Mouse (Mus musculus): ENCODE measurements around the gene Csnk2b. TPM values are rescaled to one million over a fixed set of nuclear protein-coding genes. Genes with fewer than 3 reads are reported as not detected.

Gene Csnk2b
- polyA plus RNA-seq, 1 experiment, result 257 TPM

GRCm38 (mm10) chr17:35111774-35112173, 10.1 kb downstream of the Csnk2b start:
- TF ChIP-seq CTCF (IDR thresholded peaks at IDR 0.05; ENCODE audit: borderline replicate concordance, extremely low read depth, insufficient read depth, insufficient read length) (no peak), POLR2A (IDR thresholded peaks at IDR 0.05; ENCODE audit: borderline replicate concordance, extremely low read depth, insufficient read depth, insufficient read length, poor library complexity, severe bottlenecking) (no peak)
- DNase-seq (ENCODE audit: low read depth), result no peak

GRCm38 (mm10) chr17:35108097-35108496, 13.8 kb downstream of the Csnk2b start, which contains the start of gene Ly6g5c:
Ly6g5c (plus strand) TSS chr17:35108279.
- TF ChIP-seq CTCF (IDR thresholded peaks at IDR 0.05; ENCODE audit: borderline replicate concordance, extremely low read depth, insufficient read depth, insufficient read length) (no peak), POLR2A (IDR thresholded peaks at IDR 0.05; ENCODE audit: borderline replicate concordance, extremely low read depth, insufficient read depth, insufficient read length, poor library complexity, severe bottlenecking) (no peak)
- DNase-seq (ENCODE audit: low read depth), result no peak

- DNase-seq (ENCODE audit: low read depth), result peak; percentile 48
- TF ChIP-seq CTCF (IDR thresholded peaks at IDR 0.05; ENCODE audit: borderline replicate concordance, extremely low read depth, insufficient read depth, insufficient read length) (no peak; the same call in 1 of the 2 replicates), POLR2A (IDR thresholded peaks at IDR 0.05; ENCODE audit: borderline replicate concordance, extremely low read depth, insufficient read depth, insufficient read length, poor library complexity, severe bottlenecking) (no peak)
These were observed 15.3 kb downstream of the Csnk2b start for GRCm38 (mm10) chr17:35106522-35106921.

GRCm38 (mm10) chr17:35105740-35106389, 16.0 kb downstream of the Csnk2b start:
- TF ChIP-seq POLR2A (IDR thresholded peaks at IDR 0.05; ENCODE audit: borderline replicate concordance, extremely low read depth, insufficient read depth, insufficient read length, poor library complexity, severe bottlenecking), result no peak
- peak; percentile 66 for TF ChIP-seq CTCF (IDR thresholded peaks at IDR 0.05; ENCODE audit: borderline replicate concordance, extremely low read depth, insufficient read depth, insufficient read length)
- peak; percentile 68 for DNase-seq (ENCODE audit: low read depth)

- DNase-seq (ENCODE audit: low read depth), result no peak
- TF ChIP-seq POLR2A (IDR thresholded peaks at IDR 0.05; ENCODE audit: borderline replicate concordance, extremely low read depth, insufficient read depth, insufficient read length, poor library complexity, severe bottlenecking) (no peak), CTCF (IDR thresholded peaks at IDR 0.05; ENCODE audit: borderline replicate concordance, extremely low read depth, insufficient read depth, insufficient read length) (no peak)
These were observed 17.1 kb downstream of the Csnk2b start for GRCm38 (mm10) chr17:35104754-35105153.

GRCm38 (mm10) chr17:35104079-35104478, 17.8 kb downstream of the Csnk2b start:
- TF ChIP-seq POLR2A (IDR thresholded peaks at IDR 0.05; ENCODE audit: borderline replicate concordance, extremely low read depth, insufficient read depth, insufficient read length, poor library complexity, severe bottlenecking) (no peak), CTCF (IDR thresholded peaks at IDR 0.05; ENCODE audit: borderline replicate concordance, extremely low read depth, insufficient read depth, insufficient read length) (no peak)
- no peak for DNase-seq (ENCODE audit: low read depth)

GRCm38 (mm10) chr17:35103221-35103690, 18.6 kb downstream of the Csnk2b start:
- TF ChIP-seq POLR2A (IDR thresholded peaks at IDR 0.05; ENCODE audit: borderline replicate concordance, extremely low read depth, insufficient read depth, insufficient read length, poor library complexity, severe bottlenecking), result no peak
- no peak for TF ChIP-seq CTCF (IDR thresholded peaks at IDR 0.05; ENCODE audit: borderline replicate concordance, extremely low read depth, insufficient read depth, insufficient read length)
- no peak for DNase-seq (ENCODE audit: low read depth)

GRCm38 (mm10) chr17:35102299-35102698, 19.6 kb downstream of the Csnk2b start:
- TF ChIP-seq POLR2A (IDR thresholded peaks at IDR 0.05; ENCODE audit: borderline replicate concordance, extremely low read depth, insufficient read depth, insufficient read length, poor library complexity, severe bottlenecking) (no peak), CTCF (IDR thresholded peaks at IDR 0.05; ENCODE audit: borderline replicate concordance, extremely low read depth, insufficient read depth, insufficient read length) (no peak)

GRCm38 (mm10) chr17:35101161-35101560, 20.7 kb downstream of the Csnk2b start:
- DNase-seq (ENCODE audit: low read depth), result no peak
- TF ChIP-seq POLR2A (IDR thresholded peaks at IDR 0.05; ENCODE audit: borderline replicate concordance, extremely low read depth, insufficient read depth, insufficient read length, poor library complexity, severe bottlenecking), result no peak
- no peak for TF ChIP-seq CTCF (IDR thresholded peaks at IDR 0.05; ENCODE audit: borderline replicate concordance, extremely low read depth, insufficient read depth, insufficient read length)

More at GRCm38 (mm10) chr17:35102299-35102698, 19.6 kb downstream of the Csnk2b start:
- no peak for DNase-seq (ENCODE audit: low read depth)

- TF ChIP-seq CTCF (IDR thresholded peaks at IDR 0.05; ENCODE audit: borderline replicate concordance, extremely low read depth, insufficient read depth, insufficient read length) (no peak), POLR2A (IDR thresholded peaks at IDR 0.05; ENCODE audit: borderline replicate concordance, extremely low read depth, insufficient read depth, insufficient read length, poor library complexity, severe bottlenecking) (no peak)
- DNase-seq (ENCODE audit: low read depth), result no peak
These were observed 21.6 kb downstream of the Csnk2b start for GRCm38 (mm10) chr17:35100196-35100765.

GRCm38 (mm10) chr17:35097164-35097655, 24.6 kb downstream of the Csnk2b start:
- DNase-seq (ENCODE audit: low read depth), result no peak

More at GRCm38 (mm10) chr17:35097164-35097655, 24.6 kb downstream of the Csnk2b start:
- TF ChIP-seq POLR2A (IDR thresholded peaks at IDR 0.05; ENCODE audit: borderline replicate concordance, extremely low read depth, insufficient read depth, insufficient read length, poor library complexity, severe bottlenecking), result no peak
- TF ChIP-seq CTCF (IDR thresholded peaks at IDR 0.05; ENCODE audit: borderline replicate concordance, extremely low read depth, insufficient read depth, insufficient read length), result no peak

Data from brain, embryonic 14.5 days (tissue).